Mouse (Mus musculus): ENCODE data around the gene Tubg2.

Tubg2 gene

GRCm38 (mm10) chr11:101178061-101179058 lies 22.7 kb downstream of the Tubg2 start:
- DNase-seq (ENCODE audit: low read depth, low spot score), result peak; percentile 32

GRCm38 (mm10) chr11:101179306-101179705 lies 23.6 kb downstream of the Tubg2 start:
- DNase-seq (ENCODE audit: low read depth, low spot score), result no peak

- no peak for DNase-seq (ENCODE audit: low read depth, low spot score)
Measured at GRCm38 (mm10) chr11:101180261-101180660, 24.6 kb downstream of the Tubg2 start.

GRCm38 (mm10) chr11:101180846-101181740 lies 25.4 kb downstream of the Tubg2 start:
- DNase-seq (ENCODE audit: low read depth, low spot score), result peak; percentile 82

- DNase-seq (ENCODE audit: low read depth, low spot score), result no peak
Measured at GRCm38 (mm10) chr11:101181961-101182360, 26.3 kb downstream of the Tubg2 start.

GRCm38 (mm10) chr11:101182771-101183517 lies 27.2 kb downstream of the Tubg2 start:
- DNase-seq (ENCODE audit: low read depth, low spot score), result no peak

- DNase-seq (ENCODE audit: low read depth, low spot score), result no peak
Measured at GRCm38 (mm10) chr11:101184984-101185383, 29.3 kb downstream of the Tubg2 start.

- no peak for DNase-seq (ENCODE audit: low read depth, low spot score)
Measured at GRCm38 (mm10) chr11:101185441-101185840, 29.7 kb downstream of the Tubg2 start.

- no peak for DNase-seq (ENCODE audit: low read depth, low spot score)
Measured at GRCm38 (mm10) chr11:101186526-101187247, 31.0 kb downstream of the Tubg2 start.

- DNase-seq (ENCODE audit: low read depth, low spot score), result no peak
Measured at GRCm38 (mm10) chr11:101187541-101187940, 31.8 kb downstream of the Tubg2 start.

- DNase-seq (ENCODE audit: low read depth, low spot score), result no peak
Measured at GRCm38 (mm10) chr11:101188166-101188805, 32.6 kb downstream of the Tubg2 start.

- DNase-seq (ENCODE audit: low read depth, low spot score), result no peak
Measured at GRCm38 (mm10) chr11:101189495-101190180, 33.9 kb downstream of the Tubg2 start.

- no peak for DNase-seq (ENCODE audit: low read depth, low spot score)
Measured at GRCm38 (mm10) chr11:101190181-101190912, 34.6 kb downstream of the Tubg2 start.

- peak; percentile 40 for DNase-seq (ENCODE audit: low read depth, low spot score)
Measured at GRCm38 (mm10) chr11:101190913-101191907, 35.5 kb downstream of the Tubg2 start.

GRCm38 (mm10) chr11:101191919-101192470 lies 36.3 kb downstream of the Tubg2 start:
- DNase-seq (ENCODE audit: low read depth, low spot score), result no peak

GRCm38 (mm10) chr11:101192646-101193045 lies 36.9 kb downstream of the Tubg2 start:
- no peak for DNase-seq (ENCODE audit: low read depth, low spot score)

- DNase-seq (ENCODE audit: low read depth, low spot score), result no peak
Measured at GRCm38 (mm10) chr11:101193076-101193475, 37.4 kb downstream of the Tubg2 start.
